Mouse (Mus musculus): ENCODE data around the gene Sdf4. TPM values are rescaled to one million over a fixed set of nuclear protein-coding genes. Genes with fewer than 3 reads are reported as not detected.
A peak's percentile ranks its signal among the peaks of the same experiment; 100 is the strongest.

Sdf4 gene
- polyA plus RNA-seq, 1 experiment from 2014 or later: 165 TPM

- peaks cover 34% of the 10 kb centered on the region for H3K36me3 ChIP-seq (ENCODE audit: control insufficient read depth, insufficient read depth, low read length)
- H3K4me3 ChIP-seq (ENCODE audit: low read length): peak overlapping the region; percentile 53
- H3K27ac ChIP-seq (ENCODE audit: low read depth, low read length): no peak overlapping the region
- peak overlapping the region; percentile 60 for H3K9ac ChIP-seq (ENCODE audit: low read depth, low read length)
- H3K9me3 ChIP-seq (ENCODE audit: control insufficient read depth, low read length): no peaks in the 10 kb centered on the region
- WGBS: 41% methylated on average over 7 of the region's 7 CpGs
- 0 out of 2 replicates have a peak, but pooled peaks have one; percentile 7 for ATAC-seq (ENCODE audit: low FRiP score, low TSS enrichment)
- no peaks in the 10 kb centered on the region for H3K27me3 ChIP-seq (ENCODE audit: control insufficient read depth, insufficient read depth, low read length)
- H3K4me2 ChIP-seq (replicated peaks; ENCODE audit: low read depth, low read length): peak overlapping the region; percentile 92
- 0 out of 2 replicates have a peak, but pooled peaks cover 10% of the 10 kb centered on the region for H3K4me1 ChIP-seq (ENCODE audit: control insufficient read depth, insufficient read depth, low read length)
Observed at GRCm38 (mm10) chr4:155963106-155963505, 29.6 kb upstream of the Sdf4 start.

- WGBS: 92% methylated on average over 11 of the region's 11 CpGs
- ATAC-seq (ENCODE audit: low FRiP score, low TSS enrichment): no peak
- Histone ChIP-seq H3K9ac (ENCODE audit: low read depth, low read length) (no peak overlapping the region), H3K4me3 (ENCODE audit: low read length) (no peak overlapping the region), H3K9me3 (ENCODE audit: control insufficient read depth, low read length) (no peaks in the 10 kb centered on the region), H3K4me1 (ENCODE audit: control insufficient read depth, insufficient read depth, low read length) (peaks cover 21% of the 10 kb centered on the region; the same call in 1 of the 2 replicates), H3K27ac (ENCODE audit: low read depth, low read length) (no peak overlapping the region), H3K27me3 (ENCODE audit: control insufficient read depth, insufficient read depth, low read length) (no peaks in the 10 kb centered on the region), H3K36me3 (ENCODE audit: control insufficient read depth, insufficient read depth, low read length) (peaks cover 28% of the 10 kb centered on the region), H3K4me2 (replicated peaks; ENCODE audit: low read depth, low read length) (no peak overlapping the region)
Observed at GRCm38 (mm10) chr4:155964396-155964795, 28.3 kb upstream of the Sdf4 start.

DNA sequence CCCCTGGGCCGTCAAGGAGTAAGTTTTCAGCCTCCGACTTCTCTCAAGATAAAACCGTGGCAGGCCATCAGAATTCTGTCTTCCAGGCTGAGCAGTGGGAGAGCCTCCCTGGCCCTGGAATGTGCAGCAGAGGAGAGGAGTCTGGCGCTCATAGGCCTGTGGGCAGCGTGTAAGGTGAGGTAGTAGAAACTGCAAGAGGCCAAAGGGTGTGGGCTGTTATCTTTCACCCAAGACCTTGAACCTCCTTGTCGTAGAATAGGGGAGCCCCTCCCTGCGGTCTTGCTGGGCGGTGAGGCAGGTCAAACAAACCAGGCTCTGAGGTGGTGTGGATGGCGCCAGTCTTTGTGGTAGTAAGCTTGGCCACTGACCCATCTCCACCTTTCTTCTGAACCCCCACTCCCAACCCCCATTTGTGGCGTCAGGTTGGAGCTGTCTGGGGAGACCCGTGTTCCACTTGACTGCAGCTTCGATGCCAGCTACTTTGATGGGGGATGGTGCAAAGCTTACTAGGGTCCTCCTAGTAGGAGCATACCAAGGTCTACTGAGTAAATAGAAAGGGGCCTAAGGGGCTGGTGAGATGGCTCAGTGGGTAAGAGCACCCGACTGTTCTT lies 23.5 kb upstream of the Sdf4 start:
- Histone ChIP-seq H3K27ac (ENCODE audit: low read depth, low read length) (peak overlapping the region; percentile 79; the same call in 1 of the 2 replicates), H3K4me3 (ENCODE audit: low read length) (no peak overlapping the region), H3K4me2 (replicated peaks; ENCODE audit: low read depth, low read length) (no peak overlapping the region; the same call in 1 of the 2 replicates), H3K4me1 (ENCODE audit: control insufficient read depth, insufficient read depth, low read length) (peaks cover 32% of the 10 kb centered on the region), H3K9me3 (ENCODE audit: control insufficient read depth, low read length) (no peaks in the 10 kb centered on the region), H3K9ac (ENCODE audit: low read depth, low read length) (no peak overlapping the region), H3K36me3 (ENCODE audit: control insufficient read depth, insufficient read depth, low read length) (peaks cover 22% of the 10 kb centered on the region), H3K27me3 (ENCODE audit: control insufficient read depth, insufficient read depth, low read length) (no peaks in the 10 kb centered on the region)
- ATAC-seq (ENCODE audit: low FRiP score, low TSS enrichment): peak; percentile 81
- 32% methylated on average over 13 of the region's 13 CpGs for WGBS

DNA sequence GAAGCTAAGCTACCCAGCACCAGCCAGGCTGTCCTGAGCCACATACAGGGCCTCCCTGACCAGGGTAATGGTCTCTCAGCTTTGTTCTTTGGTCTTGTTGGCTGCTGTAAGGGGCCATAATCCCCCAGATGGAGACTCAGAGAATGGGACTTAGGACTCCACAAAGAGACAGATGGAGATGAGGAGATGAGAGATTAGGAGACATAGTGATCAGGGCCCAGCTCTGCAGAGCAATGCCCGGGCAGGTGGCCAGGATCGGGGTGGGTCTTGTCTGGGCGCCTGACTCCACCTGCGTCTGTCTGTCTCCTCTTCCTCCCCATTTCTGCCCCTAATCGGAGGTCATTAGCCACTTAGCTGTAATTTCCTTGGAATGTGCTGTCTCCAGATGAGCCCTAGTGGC lies 22.4 kb upstream of the Sdf4 start:
- Histone ChIP-seq H3K9me3 (ENCODE audit: control insufficient read depth, low read length) (no peaks in the 10 kb centered on the region), H3K27ac (ENCODE audit: low read depth, low read length) (peak overlapping the region; percentile 48; the same call in 1 of the 2 replicates), H3K27me3 (ENCODE audit: control insufficient read depth, insufficient read depth, low read length) (no peaks in the 10 kb centered on the region), H3K4me2 (replicated peaks; ENCODE audit: low read depth, low read length) (no peak overlapping the region), H3K9ac (ENCODE audit: low read depth, low read length) (0 out of 2 replicates have a peak overlapping the region, but pooled peaks have one; percentile 23), H3K4me3 (ENCODE audit: low read length) (no peak overlapping the region), H3K4me1 (ENCODE audit: control insufficient read depth, insufficient read depth, low read length) (peaks cover 32% of the 10 kb centered on the region), H3K36me3 (ENCODE audit: control insufficient read depth, insufficient read depth, low read length) (peaks cover 14% of the 10 kb centered on the region)
- WGBS: 73% methylated on average over 5 of the region's 5 CpGs
- ATAC-seq (ENCODE audit: low FRiP score, low TSS enrichment): no peak

DNA sequence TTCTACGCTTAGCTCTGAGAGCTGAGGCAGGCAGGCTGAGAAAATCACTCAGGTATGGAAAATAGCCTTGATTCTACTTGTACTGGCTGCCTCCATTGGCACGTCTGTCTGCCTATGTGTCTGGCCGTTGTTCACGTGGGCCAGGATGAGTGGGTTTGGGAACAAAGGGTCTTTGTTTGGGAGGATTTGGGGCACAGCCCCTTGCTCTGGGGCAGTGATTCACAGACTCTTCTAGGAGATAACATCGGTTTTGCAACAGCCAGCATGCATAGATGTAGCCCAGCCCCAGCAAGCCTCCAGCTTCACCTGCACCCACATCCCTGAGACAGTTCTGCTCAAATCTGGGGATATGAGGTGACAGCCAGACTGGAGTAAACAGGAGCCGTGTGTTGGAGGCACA lies 20.0 kb upstream of the Sdf4 start:
- Histone ChIP-seq H3K36me3 (ENCODE audit: control insufficient read depth, insufficient read depth, low read length) (no peaks in the 10 kb centered on the region), H3K9me3 (ENCODE audit: control insufficient read depth, low read length) (no peaks in the 10 kb centered on the region), H3K27me3 (ENCODE audit: control insufficient read depth, insufficient read depth, low read length) (no peaks in the 10 kb centered on the region), H3K4me2 (replicated peaks; ENCODE audit: low read depth, low read length) (no peak overlapping the region), H3K27ac (ENCODE audit: low read depth, low read length) (peak overlapping the region; percentile 25), H3K4me1 (ENCODE audit: control insufficient read depth, insufficient read depth, low read length) (peaks cover 32% of the 10 kb centered on the region), H3K4me3 (ENCODE audit: low read length) (no peak overlapping the region), H3K9ac (ENCODE audit: low read depth, low read length) (no peak overlapping the region)
- 52% methylated on average over 6 of the region's 6 CpGs for WGBS
- 0 out of 2 replicates have a peak, but pooled peaks have one; percentile 0 for ATAC-seq (ENCODE audit: low FRiP score, low TSS enrichment)

DNA sequence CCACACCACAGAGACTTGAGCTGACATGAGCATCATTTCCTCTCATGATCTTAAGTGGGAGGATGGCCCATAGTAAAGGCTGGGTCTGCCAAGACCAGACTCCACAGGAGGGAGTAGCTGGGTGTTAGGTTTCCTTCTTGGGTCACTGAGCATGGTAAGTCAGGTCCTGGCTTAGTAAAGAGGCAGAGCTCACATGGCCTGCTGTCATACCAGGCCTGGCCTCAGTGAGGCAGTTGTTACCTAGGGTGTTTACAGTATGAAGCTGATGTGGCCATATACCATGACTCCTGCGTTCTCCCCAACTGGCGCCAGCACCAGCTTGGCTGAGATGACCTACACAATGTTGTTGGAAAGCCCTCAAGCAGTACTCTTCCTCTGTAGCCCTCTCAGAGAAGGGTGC lies 19.4 kb upstream of the Sdf4 start:
- Histone ChIP-seq H3K36me3 (ENCODE audit: control insufficient read depth, insufficient read depth, low read length) (no peaks in the 10 kb centered on the region), H3K9ac (ENCODE audit: low read depth, low read length) (no peak overlapping the region), H3K9me3 (ENCODE audit: control insufficient read depth, low read length) (no peaks in the 10 kb centered on the region), H3K4me3 (ENCODE audit: low read length) (no peak overlapping the region), H3K27ac (ENCODE audit: low read depth, low read length) (peak overlapping the region; percentile 47; the same call in 1 of the 2 replicates), H3K4me1 (ENCODE audit: control insufficient read depth, insufficient read depth, low read length) (peaks cover 32% of the 10 kb centered on the region), H3K4me2 (replicated peaks; ENCODE audit: low read depth, low read length) (no peak overlapping the region), H3K27me3 (ENCODE audit: control insufficient read depth, insufficient read depth, low read length) (no peaks in the 10 kb centered on the region)
- WGBS: 51% methylated on average over 2 of the region's 2 CpGs
- peak; percentile 80 for ATAC-seq (ENCODE audit: low FRiP score, low TSS enrichment)

GRCm38 (mm10) chr4:155981436-155982082 lies 11.1 kb upstream of the Sdf4 start:
- Histone ChIP-seq H3K27ac (ENCODE audit: low read depth, low read length) (no peak overlapping the region), H3K9ac (ENCODE audit: low read depth, low read length) (no peak overlapping the region), H3K4me2 (replicated peaks; ENCODE audit: low read depth, low read length) (no peak overlapping the region), H3K36me3 (ENCODE audit: control insufficient read depth, insufficient read depth, low read length) (no peaks in the 10 kb centered on the region), H3K4me3 (ENCODE audit: low read length) (no peak overlapping the region), H3K4me1 (ENCODE audit: control insufficient read depth, insufficient read depth, low read length) (no peaks in the 10 kb centered on the region), H3K9me3 (ENCODE audit: control insufficient read depth, low read length) (no peaks in the 10 kb centered on the region), H3K27me3 (ENCODE audit: control insufficient read depth, insufficient read depth, low read length) (no peaks in the 10 kb centered on the region)
- ATAC-seq (ENCODE audit: low FRiP score, low TSS enrichment): no peak
- 80% methylated on average over 12 of the region's 12 CpGs for WGBS

GRCm38 (mm10) chr4:155983788-155984187 lies 8.9 kb upstream of the Sdf4 start:
- Histone ChIP-seq H3K4me1 (ENCODE audit: control insufficient read depth, insufficient read depth, low read length) (no peaks in the 10 kb centered on the region), H3K27ac (ENCODE audit: low read depth, low read length) (no peak overlapping the region), H3K9me3 (ENCODE audit: control insufficient read depth, low read length) (no peaks in the 10 kb centered on the region), H3K4me3 (ENCODE audit: low read length) (no peak overlapping the region), H3K4me2 (replicated peaks; ENCODE audit: low read depth, low read length) (no peak overlapping the region), H3K36me3 (ENCODE audit: control insufficient read depth, insufficient read depth, low read length) (no peaks in the 10 kb centered on the region), H3K27me3 (ENCODE audit: control insufficient read depth, insufficient read depth, low read length) (no peaks in the 10 kb centered on the region), H3K9ac (ENCODE audit: low read depth, low read length) (no peak overlapping the region)
- ATAC-seq (ENCODE audit: low FRiP score, low TSS enrichment): no peak
- 8% methylated on average over 2 of the region's 2 CpGs for WGBS

Data from kidney, embryonic 14.5 days (tissue).